Mouse (Mus musculus): ENCODE data around the gene Epb41l5. TPM values are rescaled to one million over a fixed set of nuclear protein-coding genes. Genes with fewer than 3 reads are reported as not detected.

Gene Epb41l5
- total and polyA plus RNA-seq, 2 experiments from 2014 or later = 4.2 to 6.8 TPM

- Histone ChIP-seq H3K27ac (ENCODE audit: low read depth) (no peak overlapping the region), H3K4me3 (ENCODE audit: low read depth, low read length) (no peak overlapping the region), H3K9me3 (replicated peaks; ENCODE audit: control insufficient read depth, low read length) (no peaks in the 10 kb centered on the region), H3K4me2 (ENCODE audit: low read depth, low read length) (no peak overlapping the region), H3K36me3 (replicated peaks; ENCODE audit: control insufficient read depth, insufficient read depth, low read length) (no peaks in the 10 kb centered on the region), H3K9ac (replicated peaks; ENCODE audit: low read depth, low read length) (no peak overlapping the region), H3K27me3 (ENCODE audit: control insufficient read depth, insufficient read depth, low read length) (no peaks in the 10 kb centered on the region), H3K4me1 (ENCODE audit: control insufficient read depth, insufficient read depth) (no peaks in the 10 kb centered on the region)
- no peak for ATAC-seq (ENCODE audit: insufficient read depth, low read depth)
- DNase-seq (ENCODE audit: low spot score) = no peak
- TF ChIP-seq CTCF (IDR thresholded peaks at IDR 0.05; ENCODE audit: low read depth) (no peak), EP300 (IDR thresholded peaks at IDR 0.05; ENCODE audit: low read depth) (no peak)
- WGBS = 61% methylated on average over 2 of the region's 2 CpGs
Observed at GRCm38 (mm10) chr1:119590041-119590440, 58.8 kb downstream of the Epb41l5 start.

GRCm38 (mm10) chr1:119584974-119585373 is 63.8 kb downstream of the Epb41l5 start:
- Histone ChIP-seq H3K9ac (replicated peaks; ENCODE audit: low read depth, low read length) (no peak overlapping the region), H3K27me3 (ENCODE audit: control insufficient read depth, insufficient read depth, low read length) (no peaks in the 10 kb centered on the region), H3K36me3 (replicated peaks; ENCODE audit: control insufficient read depth, insufficient read depth, low read length) (no peaks in the 10 kb centered on the region), H3K4me3 (ENCODE audit: low read depth, low read length) (no peak overlapping the region), H3K27ac (ENCODE audit: low read depth) (no peak overlapping the region), H3K9me3 (replicated peaks; ENCODE audit: control insufficient read depth, low read length) (no peaks in the 10 kb centered on the region), H3K4me2 (ENCODE audit: low read depth, low read length) (no peak overlapping the region), H3K4me1 (ENCODE audit: control insufficient read depth, insufficient read depth) (no peaks in the 10 kb centered on the region)
- TF ChIP-seq CTCF (IDR thresholded peaks at IDR 0.05; ENCODE audit: low read depth) (no peak), EP300 (IDR thresholded peaks at IDR 0.05; ENCODE audit: low read depth) (no peak)
- DNase-seq (ENCODE audit: low spot score) = no peak
- 78% methylated on average over 2 of the region's 2 CpGs for WGBS
- no peak for ATAC-seq (ENCODE audit: insufficient read depth, low read depth)

GRCm38 (mm10) chr1:119570134-119570533 is 78.7 kb downstream of the Epb41l5 start:
- H3K36me3 ChIP-seq (replicated peaks; ENCODE audit: control insufficient read depth, insufficient read depth, low read length) = no peaks in the 10 kb centered on the region
- H3K4me2 ChIP-seq (ENCODE audit: low read depth, low read length) = no peak overlapping the region
- no peak overlapping the region for H3K9ac ChIP-seq (replicated peaks; ENCODE audit: low read depth, low read length)
- no peak overlapping the region for H3K27ac ChIP-seq (ENCODE audit: low read depth)
- no peak for TF ChIP-seq CTCF (IDR thresholded peaks at IDR 0.05; ENCODE audit: low read depth)
- no peak for TF ChIP-seq EP300 (IDR thresholded peaks at IDR 0.05; ENCODE audit: low read depth)
- DNase-seq (ENCODE audit: low spot score) = no peak
- H3K4me3 ChIP-seq (ENCODE audit: low read depth, low read length) = no peak overlapping the region
- WGBS = 36% methylated on average over 1 of the region's 1 CpGs
- no peaks in the 10 kb centered on the region for H3K9me3 ChIP-seq (replicated peaks; ENCODE audit: control insufficient read depth, low read length)
- no peaks in the 10 kb centered on the region for H3K27me3 ChIP-seq (ENCODE audit: control insufficient read depth, insufficient read depth, low read length)
- H3K4me1 ChIP-seq (ENCODE audit: control insufficient read depth, insufficient read depth) = no peaks in the 10 kb centered on the region
- no peak for ATAC-seq (ENCODE audit: insufficient read depth, low read depth)

GRCm38 (mm10) chr1:119565531-119565930 is 83.3 kb downstream of the Epb41l5 start:
- ATAC-seq (ENCODE audit: insufficient read depth, low read depth) (no peak), DNase-seq (ENCODE audit: low spot score) (no peak)
- Histone ChIP-seq H3K27ac (ENCODE audit: low read depth) (no peak overlapping the region), H3K27me3 (ENCODE audit: control insufficient read depth, insufficient read depth, low read length) (no peaks in the 10 kb centered on the region), H3K4me2 (ENCODE audit: low read depth, low read length) (no peak overlapping the region), H3K9ac (replicated peaks; ENCODE audit: low read depth, low read length) (no peak overlapping the region), H3K9me3 (replicated peaks; ENCODE audit: control insufficient read depth, low read length) (no peaks in the 10 kb centered on the region), H3K4me3 (ENCODE audit: low read depth, low read length) (no peak overlapping the region), H3K36me3 (replicated peaks; ENCODE audit: control insufficient read depth, insufficient read depth, low read length) (no peaks in the 10 kb centered on the region), H3K4me1 (ENCODE audit: control insufficient read depth, insufficient read depth) (no peaks in the 10 kb centered on the region)
- 92% methylated on average over 4 of the region's 4 CpGs for WGBS
- TF ChIP-seq EP300 (IDR thresholded peaks at IDR 0.05; ENCODE audit: low read depth) = no peak
- no peak for TF ChIP-seq CTCF (IDR thresholded peaks at IDR 0.05; ENCODE audit: low read depth)

GRCm38 (mm10) chr1:119557641-119558395 is 91.0 kb downstream of the Epb41l5 start:
- no peak overlapping the region for H3K27ac ChIP-seq (ENCODE audit: low read depth)
- no peaks in the 10 kb centered on the region for H3K27me3 ChIP-seq (ENCODE audit: control insufficient read depth, insufficient read depth, low read length)
- TF ChIP-seq EP300 (IDR thresholded peaks at IDR 0.05; ENCODE audit: low read depth) (no peak), CTCF (IDR thresholded peaks at IDR 0.05; ENCODE audit: low read depth) (no peak)
- ATAC-seq (ENCODE audit: insufficient read depth, low read depth) (no peak), DNase-seq (ENCODE audit: low spot score) (no peak)
- H3K4me1 ChIP-seq (ENCODE audit: control insufficient read depth, insufficient read depth) = no peaks in the 10 kb centered on the region
- no peaks in the 10 kb centered on the region for H3K9me3 ChIP-seq (replicated peaks; ENCODE audit: control insufficient read depth, low read length)
- no peak overlapping the region for H3K4me2 ChIP-seq (ENCODE audit: low read depth, low read length)
- no peak overlapping the region for H3K4me3 ChIP-seq (ENCODE audit: low read depth, low read length)
- 0 out of 2 replicates have a peak, but pooled peaks cover 6% of the 10 kb centered on the region for H3K36me3 ChIP-seq (replicated peaks; ENCODE audit: control insufficient read depth, insufficient read depth, low read length)
- WGBS = 86% methylated on average over 4 of the region's 4 CpGs
- no peak overlapping the region for H3K9ac ChIP-seq (replicated peaks; ENCODE audit: low read depth, low read length)

GRCm38 (mm10) chr1:119555651-119556050 is 93.1 kb downstream of the Epb41l5 start:
- WGBS = 49% methylated on average over 5 of the region's 5 CpGs
- DNase-seq (ENCODE audit: low spot score) = no peak
- Histone ChIP-seq H3K27me3 (ENCODE audit: control insufficient read depth, insufficient read depth, low read length) (no peaks in the 10 kb centered on the region), H3K9me3 (replicated peaks; ENCODE audit: control insufficient read depth, low read length) (no peaks in the 10 kb centered on the region), H3K4me2 (ENCODE audit: low read depth, low read length) (no peak overlapping the region), H3K4me3 (ENCODE audit: low read depth, low read length) (no peak overlapping the region), H3K9ac (replicated peaks; ENCODE audit: low read depth, low read length) (no peak overlapping the region), H3K4me1 (ENCODE audit: control insufficient read depth, insufficient read depth) (no peaks in the 10 kb centered on the region), H3K27ac (ENCODE audit: low read depth) (no peak overlapping the region), H3K36me3 (replicated peaks; ENCODE audit: control insufficient read depth, insufficient read depth, low read length) (0 out of 2 replicates have a peak, but pooled peaks cover 6% of the 10 kb centered on the region)
- TF ChIP-seq CTCF (IDR thresholded peaks at IDR 0.05; ENCODE audit: low read depth) (no peak), EP300 (IDR thresholded peaks at IDR 0.05; ENCODE audit: low read depth) (no peak)
- no peak for ATAC-seq (ENCODE audit: insufficient read depth, low read depth)
